Mouse (Mus musculus) limb, embryonic 14.5 days (tissue): ENCODE results near the gene Serpinh1. TPM values are rescaled to one million over a fixed set of nuclear protein-coding genes. Genes with fewer than 3 reads are reported as not detected.

Experiments used
- ATAC-seq: fragments of 200-750 bp; cut with Nextera tagmentation; 2 replicates; pipeline ENCODE4 v1.8.0; 2017; ENCODE audit warnings: low read depth, moderate number of reproducible peaks, moderate TSS enrichment; ENCODE audit not compliant: low FRiP score
- DNase-seq: peaks from one replicate; pipeline ENCODE4 v3.0.0-alpha.2; 2015; ENCODE audit warnings: low spot score
- H3K27ac ChIP-seq: fragments of 300-500 bp; sonication (generic); replicated peaks from 2 replicates; pipeline ENCODE4 v1.5.1; 2014; ENCODE audit warnings: low read depth, mild to moderate bottlenecking, low read length, moderate library complexity, mixed read lengths
- H3K27me3 ChIP-seq: fragments of 300-500 bp; sonication (generic); 2 replicates; pipeline ENCODE4 v1.6.1; 2014; ENCODE audit warnings: low read length, mixed read lengths; ENCODE audit not compliant: control insufficient read depth, insufficient read depth
- H3K36me3 ChIP-seq: fragments of 300-500 bp; sonication (generic); 2 replicates; pipeline ENCODE4 v1.6.1; 2014; ENCODE audit warnings: mild to moderate bottlenecking, low read length, moderate library complexity, mixed read lengths; ENCODE audit not compliant: control insufficient read depth, insufficient read depth
- H3K4me1 ChIP-seq: fragments of 300-500 bp; sonication (generic); 2 replicates; pipeline ENCODE4 v1.6.1; 2014; ENCODE audit warnings: antibody characterized with exemption, low read length, mixed read lengths; ENCODE audit not compliant: control insufficient read depth, insufficient read depth
- H3K4me2 ChIP-seq: fragments of 300-500 bp; sonication (generic); replicated peaks from 2 replicates; pipeline ENCODE4 v1.6.1; 2014; ENCODE audit warnings: low read depth, mild to moderate bottlenecking, low read length, moderate library complexity; ENCODE audit not compliant: severe bottlenecking
- H3K4me3 ChIP-seq: fragments of 300-500 bp; sonication (generic); replicated peaks from 2 replicates; pipeline ENCODE4 v1.5.1; 2014; ENCODE audit warnings: low read length
- H3K9ac ChIP-seq: fragments of 300-500 bp; sonication (generic); 2 replicates; pipeline ENCODE4 v1.6.1; 2014; ENCODE audit warnings: mild to moderate bottlenecking, low read depth, low read length, moderate library complexity; ENCODE audit not compliant: severe bottlenecking
- H3K9me3 ChIP-seq: fragments of 300-500 bp; sonication (generic); 2 replicates; pipeline ENCODE4 v1.6.1; 2016; ENCODE audit warnings: low read length; ENCODE audit not compliant: control insufficient read depth
- POLR2A ChIP-seq: fragments of 200-500 bp; IDR thresholded peaks from 2 replicates; pipeline ENCODE4 v1.8.0; 2012; ENCODE audit warnings: inconsistent platforms, mild to moderate bottlenecking, moderate library complexity, borderline replicate concordance; ENCODE audit not compliant: insufficient read depth, insufficient read length; ENCODE audit errors: extremely low read depth
- WGBS: fragments of 180-500 bp; shearing (Covaris S2); extraction: QIAGEN DNeasy Blood & Tissue Kit; methylation state at CpG from one replicate; pipeline ENCODE4 v1.1.7; 2014; 5-methylcytosine and 5-hydroxymethylcytosine counted together
- polyA plus RNA-seq, 2 experiments: library from polyadenylated mRNA; depleted of rRNA in 1 of 2; stranded (reverse) in 1 of 2; unstranded in 1 of 2; fragments of >200 nt; fragmentation: Nextera tagmentation in 1 of 2; extraction: Ambion mirVana in 1 of 2; gene quantifications; 2 replicates each; pipeline versions ENCODE4 v1.2.1 to v1.2.3; 2012 to 2014

Gene Serpinh1
- polyA plus RNA-seq, 2 experiments: 790 to 1,525 TPM

GRCm38 (mm10) chr7:99305688-99306087, 47.4 kb downstream of the Serpinh1 start:
- no peak for ATAC-seq
- DNase-seq: no peak

DNA sequence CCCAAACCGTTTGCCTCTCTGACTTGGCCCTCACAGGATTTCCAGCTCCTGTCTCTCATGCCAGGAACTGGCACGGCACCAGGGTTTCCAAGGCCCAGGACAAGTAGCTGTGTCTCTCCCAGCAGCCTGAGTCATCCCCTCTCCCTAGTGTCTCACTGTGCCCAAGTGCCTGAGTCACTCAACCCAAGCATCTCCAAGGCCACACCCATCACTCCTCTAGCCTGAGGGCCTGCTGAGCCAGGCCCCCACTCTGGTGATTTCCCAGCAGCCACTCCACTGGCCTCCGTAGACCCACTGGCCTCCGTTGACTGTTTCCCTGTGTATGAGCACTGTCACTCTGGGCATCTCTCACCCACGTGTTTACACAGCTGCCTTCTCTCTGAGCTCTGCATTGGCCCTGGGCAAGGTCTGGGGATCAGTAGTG, 48.1 kb downstream of the Serpinh1 start:
- Histone ChIP-seq H3K4me2 (no peak overlapping the region), H3K9ac (no peak overlapping the region), H3K9me3 (no peaks in the 10 kb centered on the region), H3K4me3 (no peak overlapping the region), H3K36me3 (no peaks in the 10 kb centered on the region), H3K27me3 (no peaks in the 10 kb centered on the region), H3K27ac (no peak overlapping the region), H3K4me1 (0 out of 2 replicates have a peak, but pooled peaks cover 3% of the 10 kb centered on the region)
- DNase-seq (no peak), ATAC-seq (0 out of 2 replicates have a peak, but pooled peaks have one; percentile 37)
- 63% methylated on average over 5 of the region's 5 CpGs for WGBS
- no peak for TF ChIP-seq POLR2A

More at GRCm38 (mm10) chr7:99305688-99306087, 47.4 kb downstream of the Serpinh1 start:
- no peaks in the 10 kb centered on the region for H3K36me3 ChIP-seq
- H3K9me3 ChIP-seq: no peaks in the 10 kb centered on the region
- 0 out of 2 replicates have a peak, but pooled peaks cover 3% of the 10 kb centered on the region for H3K4me1 ChIP-seq
- no peak for TF ChIP-seq POLR2A
- H3K4me3 ChIP-seq: no peak overlapping the region
- H3K27me3 ChIP-seq: no peaks in the 10 kb centered on the region
- H3K9ac ChIP-seq: no peak overlapping the region
- H3K27ac ChIP-seq: no peak overlapping the region
- H3K4me2 ChIP-seq: no peak overlapping the region
- 93% methylated on average over 4 of the region's 4 CpGs for WGBS

DNA sequence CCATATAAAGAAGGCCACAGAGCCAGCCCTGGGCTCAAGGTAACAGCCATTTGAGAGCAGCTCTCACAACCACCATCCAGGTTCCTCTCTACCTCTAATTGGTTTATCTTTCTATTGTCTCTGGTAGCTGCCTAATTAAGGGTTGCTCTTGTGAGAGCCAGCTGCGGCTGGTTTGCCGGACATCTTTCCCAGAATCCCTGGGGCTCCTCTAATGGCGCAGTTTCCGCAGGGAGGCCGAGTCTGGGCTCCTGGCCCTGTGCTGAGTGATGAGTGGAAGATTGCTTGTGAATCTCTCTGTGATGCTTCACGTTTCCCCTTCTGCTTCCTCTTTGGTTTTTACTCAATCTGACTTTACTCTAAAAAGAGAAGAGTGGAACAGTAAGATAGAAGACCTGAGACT, 49.0 kb downstream of the Serpinh1 start:
- H3K9me3 ChIP-seq: no peaks in the 10 kb centered on the region
- no peak overlapping the region for H3K4me3 ChIP-seq
- H3K4me2 ChIP-seq: no peak overlapping the region
- 52% methylated on average over 6 of the region's 6 CpGs for WGBS
- no peak for ATAC-seq
- DNase-seq: no peak
- TF ChIP-seq POLR2A: no peak
- H3K27ac ChIP-seq: no peak overlapping the region
- no peaks in the 10 kb centered on the region for H3K27me3 ChIP-seq
- 0 out of 2 replicates have a peak, but pooled peaks cover 3% of the 10 kb centered on the region for H3K4me1 ChIP-seq
- no peaks in the 10 kb centered on the region for H3K36me3 ChIP-seq
- no peak overlapping the region for H3K9ac ChIP-seq

DNA sequence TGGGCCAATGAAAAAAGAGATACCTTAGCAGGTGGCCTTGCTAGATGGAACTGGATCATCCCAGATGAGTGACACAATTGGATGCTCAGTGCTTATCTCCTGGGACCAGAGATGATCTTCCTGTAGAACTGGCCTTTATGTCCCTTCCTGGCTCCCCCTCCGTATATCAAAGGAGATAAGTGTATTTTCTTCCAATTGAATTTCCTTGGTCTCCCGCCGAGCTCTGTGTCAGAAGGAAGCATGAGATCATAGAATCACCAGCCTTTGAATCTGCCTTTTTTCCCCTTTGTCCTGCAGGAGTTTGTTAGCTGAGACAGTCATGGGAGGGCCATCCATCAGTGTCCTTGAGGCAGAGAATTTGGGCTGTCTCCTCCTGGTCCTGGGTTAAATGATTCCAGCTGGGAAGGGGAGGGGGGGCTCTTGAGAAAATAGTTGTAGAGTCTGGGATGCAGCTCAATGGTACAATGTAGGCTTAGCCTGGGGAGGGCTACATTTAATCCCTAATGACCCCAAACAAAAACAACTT, 52.3 kb downstream of the Serpinh1 start:
- Histone ChIP-seq H3K27me3 (no peaks in the 10 kb centered on the region), H3K4me1 (no peaks in the 10 kb centered on the region)

More for the DNA sequence above, 52.3 kb downstream of the Serpinh1 start:
- no peak for TF ChIP-seq POLR2A
- DNase-seq: no peak
- Histone ChIP-seq H3K4me3 (no peak overlapping the region), H3K9me3 (no peaks in the 10 kb centered on the region), H3K9ac (no peak overlapping the region), H3K36me3 (no peaks in the 10 kb centered on the region), H3K27ac (no peak overlapping the region), H3K4me2 (no peak overlapping the region)
- WGBS: 31% methylated on average over 3 of the region's 3 CpGs
- no peak for ATAC-seq

Other genes starting within 250 kb of the Serpinh1 start
- gene Uvrag, start 212.1 kb downstream of the Serpinh1 start, polyA plus RNA-seq (2012; rRNA removed): 9.1 and 9.8 TPM in 2 replicates
- 16.2 and 19.4 TPM in 2 replicates for gene Uvrag, start 212.1 kb downstream of the Serpinh1 start, polyA plus RNA-seq (2014; fragmentation: Nextera tagmentation; extraction: Ambion mirVana)
- 23.0 and 23.5 TPM in 2 replicates for gene Dgat2, start 170.5 kb downstream of the Serpinh1 start, polyA plus RNA-seq (2012; rRNA removed)
- gene Dgat2, start 170.5 kb downstream of the Serpinh1 start, polyA plus RNA-seq (2014; fragmentation: Nextera tagmentation; extraction: Ambion mirVana): 34.8 and 42.3 TPM in 2 replicates
- 2.2 and 3.6 TPM in 2 replicates for gene Mogat2, start 114.6 kb downstream of the Serpinh1 start, polyA plus RNA-seq (2012; rRNA removed)
- gene Mogat2, start 114.6 kb downstream of the Serpinh1 start, polyA plus RNA-seq (2014; fragmentation: Nextera tagmentation; extraction: Ambion mirVana): 4.5 and 5.1 TPM in 2 replicates
- 3.5 and 3.6 TPM in 2 replicates for gene Map6, start 85.8 kb downstream of the Serpinh1 start, polyA plus RNA-seq (2012; rRNA removed)
- 6.3 and 6.4 TPM in 2 replicates for gene Map6, start 85.8 kb downstream of the Serpinh1 start, polyA plus RNA-seq (2014; fragmentation: Nextera tagmentation; extraction: Ambion mirVana)
- gene Gdpd5, start 28.2 kb upstream of the Serpinh1 start, polyA plus RNA-seq (2012; rRNA removed): 14.5 and 21.0 TPM in 2 replicates
- gene Gdpd5, start 28.2 kb upstream of the Serpinh1 start, polyA plus RNA-seq (2014; fragmentation: Nextera tagmentation; extraction: Ambion mirVana): 11.8 and 13.6 TPM in 2 replicates
- 1.3 and 1.5 TPM in 2 replicates for gene Klhl35, start 112.8 kb upstream of the Serpinh1 start, polyA plus RNA-seq (2012; rRNA removed)
- gene Klhl35, start 112.8 kb upstream of the Serpinh1 start, polyA plus RNA-seq (2014; fragmentation: Nextera tagmentation; extraction: Ambion mirVana): 1.5 and 1.8 TPM in 2 replicates
- 1,060 and 1,221 TPM in 2 replicates for gene Rps3, start 130.5 kb upstream of the Serpinh1 start, polyA plus RNA-seq (2012; rRNA removed)
- 903 and 945 TPM in 2 replicates for gene Rps3, start 130.5 kb upstream of the Serpinh1 start, polyA plus RNA-seq (2014; fragmentation: Nextera tagmentation; extraction: Ambion mirVana)
- 26.3 and 26.8 TPM in 2 replicates for gene Arrb1, start 182.2 kb upstream of the Serpinh1 start, polyA plus RNA-seq (2012; rRNA removed)
- 3.5 and 4.2 TPM in 2 replicates for gene Arrb1, start 182.2 kb upstream of the Serpinh1 start, polyA plus RNA-seq (2014; fragmentation: Nextera tagmentation; extraction: Ambion mirVana)